Mouse (Mus musculus): ENCODE measurements around the gene Cd44.

Gene Cd44

GRCm38 (mm10) chr2:102763176-102763575 is 138.3 kb downstream of the Cd44 start:
- DNase-seq (ENCODE audit: low read depth, low spot score) = no peak
